Mouse (Mus musculus) liver, embryonic 14.5 days (tissue): Measurements from ENCODE around the gene Swsap1. TPM values are rescaled to one million over a fixed set of nuclear protein-coding genes. Genes with fewer than 3 reads are reported as not detected.

Experiments
- ATAC-seq: fragments of 200-750 bp; cut with Nextera tagmentation; 2 replicates; pipeline ENCODE4 v1.8.0; 2017; ENCODE audit warnings: moderate number of reproducible peaks, mild to moderate bottlenecking, moderate library complexity; ENCODE audit not compliant: insufficient read depth
- DNase-seq, 3 experiments: peaks; one replicate each; pipeline ENCODE4 v3.0.0-alpha.2; 2012 to 2013; ENCODE audit warnings: low read depth in 3 of 3, low spot score in 3 of 3
- H3K27ac ChIP-seq: fragments of 300-500 bp; sonication (generic); 2 replicates; pipeline ENCODE4 v1.5.1; 2014; ENCODE audit warnings: moderate library complexity, mild to moderate bottlenecking, control low read depth, inconsistent platforms
- H3K27me3 ChIP-seq: fragments of 300-500 bp; sonication (generic); 2 replicates; pipeline ENCODE4 v1.6.1; 2014; ENCODE audit warnings: mild to moderate bottlenecking, low read length, moderate library complexity; ENCODE audit not compliant: control insufficient read depth, insufficient read depth
- H3K36me3 ChIP-seq: fragments of 300-500 bp; sonication (generic); replicated peaks from 2 replicates; pipeline ENCODE4 v1.6.1; 2014; ENCODE audit warnings: low read depth; ENCODE audit not compliant: control insufficient read depth, insufficient read depth
- H3K4me1 ChIP-seq, 2 experiments: fragments of 200-500 bp in 1 of 2; fragments of 300-500 bp in 1 of 2; sonication (generic) in 1 of 2; replicated peaks; 2 replicates each; pipeline ENCODE4 v1.6.1; 2012 to 2014; ENCODE audit warnings: antibody characterized with exemption in 1 of 2, inconsistent platforms in 1 of 2, low read length in 1 of 2; ENCODE audit not compliant: control insufficient read depth in 2 of 2, insufficient read depth in 2 of 2
- H3K4me2 ChIP-seq: fragments of 300-500 bp; sonication (generic); 2 replicates; pipeline ENCODE4 v1.6.1; 2014; ENCODE audit warnings: low read depth, mild to moderate bottlenecking, control low read depth, moderate library complexity
- H3K4me3 ChIP-seq, 2 experiments: fragments of 200-500 bp in 1 of 2; fragments of 300-500 bp in 1 of 2; sonication (generic) in 1 of 2; 2 replicates each; pipeline ENCODE4 v1.5.1; 2012 to 2014; ENCODE audit warnings: low read depth in 2 of 2, low read length in 2 of 2, mild to moderate bottlenecking in 2 of 2, control low read depth in 1 of 2, inconsistent platforms in 1 of 2, moderate library complexity in 1 of 2; ENCODE audit not compliant: insufficient read depth in 1 of 2
- H3K9ac ChIP-seq: fragments of 300-500 bp; sonication (generic); replicated peaks from 2 replicates; pipeline ENCODE4 v1.6.1; 2014; ENCODE audit warnings: mild to moderate bottlenecking, control low read depth, moderate library complexity
- H3K9me3 ChIP-seq: fragments of 300-500 bp; sonication (generic); 2 replicates; pipeline ENCODE4 v1.6.1; 2016; ENCODE audit warnings: low read length, mixed read lengths; ENCODE audit not compliant: control insufficient read depth
- CTCF ChIP-seq: IDR thresholded peaks from 2 replicates; pipeline ENCODE4 v1.5.1; 2016; ENCODE audit warnings: antibody characterized with exemption, low read depth, control low read depth
- EP300 ChIP-seq: IDR thresholded peaks from 2 replicates; pipeline ENCODE4 v1.6.1; 2016; ENCODE audit warnings: antibody characterized with exemption, low read depth
- WGBS: fragments of 180-500 bp; shearing (Covaris S2); extraction: QIAGEN DNeasy Blood & Tissue Kit; methylation state at CpG from one replicate; pipeline ENCODE4 v1.1.7; 2014; ENCODE audit not compliant: insufficient replicate concordance; 5-methylcytosine and 5-hydroxymethylcytosine counted together
- polyA plus RNA-seq, 2 experiments: library from polyadenylated mRNA; depleted of rRNA in 1 of 2; stranded (reverse) in 1 of 2; unstranded in 1 of 2; fragments of >200 nt; fragmentation: Nextera tagmentation in 1 of 2; extraction: Ambion mirVana in 1 of 2; gene quantifications; 2 replicates each; pipeline versions ENCODE4 v1.2.1 to v1.2.3; 2012 to 2014

Gene Swsap1
- polyA plus RNA-seq, 2 experiments: 1.4 to 3.5 TPM

GRCm38 (mm10) chr9:22002194-22003162 lies 46.9 kb downstream of the Swsap1 start, which contains the start of the genes Ccdc151 and Prkcsh:
Ccdc151 (minus strand) TSS chr9:22002634.
Prkcsh (plus strand) TSS chr9:22002806.
- no peaks in the 10 kb centered on the region; the same call in 1 of the 2 replicates for H3K27me3 ChIP-seq
- ATAC-seq: peak; percentile 99
- peak within 1 kb of the TSS; percentile 88 to 95 for H3K4me3 ChIP-seq
- H3K9ac ChIP-seq: peak within 1 kb of the TSS; percentile 75
- peak within 1 kb of the TSS; percentile 93 for H3K4me2 ChIP-seq
- 8% methylated on average over 57 of the region's 57 CpGs for WGBS
- H3K27ac ChIP-seq: peak within 1 kb of the TSS; percentile 69
- peak; percentile 99 for DNase-seq
- TF ChIP-seq EP300 (no peak), CTCF (no peak; the same call in 1 of the 2 replicates)
- peaks cover 15% of the 10 kb centered on the region for H3K36me3 ChIP-seq
- peaks cover 9 to 10% of the 10 kb centered on the region in 2 experiments for H3K4me1 ChIP-seq
- H3K9me3 ChIP-seq: no peaks in the 10 kb centered on the region

DNA sequence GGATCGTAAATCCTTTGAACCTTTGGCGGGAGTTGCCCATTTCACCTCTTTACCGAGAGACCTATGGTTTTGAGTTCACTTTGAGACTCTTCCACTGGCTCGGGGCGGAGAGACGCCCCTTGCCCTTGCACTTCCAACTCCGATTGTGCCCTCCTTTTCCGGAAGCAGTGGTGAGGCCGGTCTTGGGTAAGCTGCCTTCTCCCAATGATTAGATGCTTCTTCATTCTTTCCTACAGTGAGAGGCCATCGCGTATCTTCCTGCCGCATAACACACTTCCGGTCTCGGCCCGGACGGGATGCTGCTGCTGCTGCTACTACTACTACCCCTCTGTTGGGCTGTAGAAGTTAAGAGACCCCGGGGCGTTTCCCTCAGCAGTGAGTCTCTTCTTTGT lies 47.6 kb downstream of the Swsap1 start:
- H3K27me3 ChIP-seq: no peaks in the 10 kb centered on the region; the same call in 1 of the 2 replicates
- H3K4me1 ChIP-seq: peaks cover 9 to 10% of the 10 kb centered on the region in 2 experiments
- H3K4me2 ChIP-seq: peak overlapping the region; percentile 93
- DNase-seq (peak; percentile 20 to 46 (median 41)), ATAC-seq (peak; percentile 29; the same call in 1 of the 2 replicates)
- H3K9ac ChIP-seq: peak overlapping the region; percentile 75
- peak overlapping the region; percentile 69 for H3K27ac ChIP-seq
- WGBS: under 1% methylated on average over 18 of the region's 18 CpGs
- H3K9me3 ChIP-seq: no peaks in the 10 kb centered on the region
- TF ChIP-seq CTCF: no peak
- TF ChIP-seq EP300: no peak
- H3K4me3 ChIP-seq: peak overlapping the region; percentile 88 to 95
- H3K36me3 ChIP-seq: peaks cover 16% of the 10 kb centered on the region

GRCm38 (mm10) chr9:22004546-22004945 lies 49.0 kb downstream of the Swsap1 start:
- Histone ChIP-seq H3K4me1 (peaks cover 9 to 10% of the 10 kb centered on the region in 2 experiments), H3K9me3 (no peaks in the 10 kb centered on the region), H3K4me3 (no peak overlapping the region), H3K4me2 (no peak overlapping the region), H3K27ac (no peak overlapping the region), H3K27me3 (no peaks in the 10 kb centered on the region; the same call in 1 of the 2 replicates), H3K9ac (no peak overlapping the region), H3K36me3 (peaks cover 26% of the 10 kb centered on the region)
- ATAC-seq: no peak
- WGBS: 82% methylated on average over 12 of the region's 12 CpGs
- DNase-seq: no peak
- no peak for TF ChIP-seq CTCF
- TF ChIP-seq EP300: no peak

Other genes starting within 250 kb of the Swsap1 start
- 12.6 and 12.7 TPM in 2 replicates for gene Ldlr, start 232.3 kb upstream of the Swsap1 start, polyA plus RNA-seq (2012; rRNA removed)
- 5.9 and 7.6 TPM in 2 replicates for gene Ldlr, start 232.3 kb upstream of the Swsap1 start, polyA plus RNA-seq (2014; fragmentation: Nextera tagmentation; extraction: Ambion mirVana)
- 37.4 and 52.4 TPM in 2 replicates for gene Spc24, start 195.5 kb upstream of the Swsap1 start, polyA plus RNA-seq (2012; rRNA removed)
- 89.5 and 92.2 TPM in 2 replicates for gene Spc24, start 195.5 kb upstream of the Swsap1 start, polyA plus RNA-seq (2014; fragmentation: Nextera tagmentation; extraction: Ambion mirVana)
- 3.9 and 4.2 TPM in 2 replicates for gene Kank2, start 157.0 kb upstream of the Swsap1 start, polyA plus RNA-seq (2012; rRNA removed)
- 1.2 and 1.4 TPM in 2 replicates for gene Kank2, start 157.0 kb upstream of the Swsap1 start, polyA plus RNA-seq (2014; fragmentation: Nextera tagmentation; extraction: Ambion mirVana)
- 20.4 and 26.8 TPM in 2 replicates for gene Angptl8, start 120.2 kb upstream of the Swsap1 start, polyA plus RNA-seq (2012; rRNA removed)
- gene Angptl8, start 120.2 kb upstream of the Swsap1 start, polyA plus RNA-seq (2014; fragmentation: Nextera tagmentation; extraction: Ambion mirVana): 19.6 and 20.3 TPM in 2 replicates
- gene Dock6, start 103.1 kb upstream of the Swsap1 start, polyA plus RNA-seq (2012; rRNA removed): 6.7 and 9.0 TPM in 2 replicates
- 2.1 and 3.4 TPM in 2 replicates for gene Dock6, start 103.1 kb upstream of the Swsap1 start, polyA plus RNA-seq (2014; fragmentation: Nextera tagmentation; extraction: Ambion mirVana)
- gene Rab3d, start 37.6 kb upstream of the Swsap1 start, polyA plus RNA-seq (2012; rRNA removed): 6.7 and 10.3 TPM in 2 replicates
- gene Rab3d, start 37.6 kb upstream of the Swsap1 start, polyA plus RNA-seq (2014; fragmentation: Nextera tagmentation; extraction: Ambion mirVana): 6.4 and 6.5 TPM in 2 replicates
- gene Ccdc159, start 28.3 kb upstream of the Swsap1 start, polyA plus RNA-seq (2012; rRNA removed): 1.2 and 1.4 TPM in 2 replicates
- 0.52 and 0.58 TPM in 2 replicates for gene Ccdc159, start 28.3 kb upstream of the Swsap1 start, polyA plus RNA-seq (2014; fragmentation: Nextera tagmentation; extraction: Ambion mirVana)
- 37.5 and 61.5 TPM in 2 replicates for gene Tmem205, start 28.2 kb upstream of the Swsap1 start, polyA plus RNA-seq (2012; rRNA removed)
- 106 and 110 TPM in 2 replicates for gene Tmem205, start 28.2 kb upstream of the Swsap1 start, polyA plus RNA-seq (2014; fragmentation: Nextera tagmentation; extraction: Ambion mirVana)
- 2.6 and 3.9 TPM in 2 replicates for gene Plppr2, start 18.7 kb upstream of the Swsap1 start, polyA plus RNA-seq (2012; rRNA removed)
- 0.99 and 1.3 TPM in 2 replicates for gene Plppr2, start 18.7 kb upstream of the Swsap1 start, polyA plus RNA-seq (2014; fragmentation: Nextera tagmentation; extraction: Ambion mirVana)
- gene Epor, start 7.8 kb downstream of the Swsap1 start, polyA plus RNA-seq (2012; rRNA removed): 146 and 180 TPM in 2 replicates
- 82.6 and 96.5 TPM in 2 replicates for gene Epor, start 7.8 kb downstream of the Swsap1 start, polyA plus RNA-seq (2014; fragmentation: Nextera tagmentation; extraction: Ambion mirVana)
- 0.19 and 0.24 TPM in 2 replicates for gene Rgl3, start 33.7 kb downstream of the Swsap1 start, polyA plus RNA-seq (2012; rRNA removed)
- gene Rgl3, start 33.7 kb downstream of the Swsap1 start, polyA plus RNA-seq (2014; fragmentation: Nextera tagmentation; extraction: Ambion mirVana): 0.27 TPM in 1 of 2 replicates, not detected in the other
- gene Ccdc151, start 46.9 kb downstream of the Swsap1 start, polyA plus RNA-seq (2012; rRNA removed): 0.02 and 0.06 TPM in 2 replicates
- gene Ccdc151, start 46.9 kb downstream of the Swsap1 start, polyA plus RNA-seq (2014; fragmentation: Nextera tagmentation; extraction: Ambion mirVana): not detected in 2 replicates
- gene Prkcsh, start 47.1 kb downstream of the Swsap1 start, polyA plus RNA-seq (2012; rRNA removed): 31.5 and 45.1 TPM in 2 replicates
- 29.2 and 31.2 TPM in 2 replicates for gene Prkcsh, start 47.1 kb downstream of the Swsap1 start, polyA plus RNA-seq (2014; fragmentation: Nextera tagmentation; extraction: Ambion mirVana)
- 0.01 and 0.22 TPM in 2 replicates for gene Elavl3, start 96.3 kb downstream of the Swsap1 start, polyA plus RNA-seq (2012; rRNA removed)
- gene Elavl3, start 96.3 kb downstream of the Swsap1 start, polyA plus RNA-seq (2014; fragmentation: Nextera tagmentation; extraction: Ambion mirVana): not detected in 2 replicates
- not detected in 2 replicates for gene Gm49318, start 115.5 kb downstream of the Swsap1 start, polyA plus RNA-seq (2012; rRNA removed)
- gene Gm49318, start 115.5 kb downstream of the Swsap1 start, polyA plus RNA-seq (2014; fragmentation: Nextera tagmentation; extraction: Ambion mirVana): not detected in 2 replicates
- 6.6 and 8.0 TPM in 2 replicates for gene Zfp653, start 115.6 kb downstream of the Swsap1 start, polyA plus RNA-seq (2012; rRNA removed)
- gene Zfp653, start 115.6 kb downstream of the Swsap1 start, polyA plus RNA-seq (2014; fragmentation: Nextera tagmentation; extraction: Ambion mirVana): 2.4 and 3.1 TPM in 2 replicates
- gene Ecsit, start 129.7 kb downstream of the Swsap1 start, polyA plus RNA-seq (2012; rRNA removed): 14.6 and 14.7 TPM in 2 replicates
- 16.8 and 19.9 TPM in 2 replicates for gene Ecsit, start 129.7 kb downstream of the Swsap1 start, polyA plus RNA-seq (2014; fragmentation: Nextera tagmentation; extraction: Ambion mirVana)
- 0.17 and 0.91 TPM in 2 replicates for gene Cnn1, start 143.5 kb downstream of the Swsap1 start, polyA plus RNA-seq (2012; rRNA removed)
- gene Cnn1, start 143.5 kb downstream of the Swsap1 start, polyA plus RNA-seq (2014; fragmentation: Nextera tagmentation; extraction: Ambion mirVana): 0.09 and 0.44 TPM in 2 replicates
- 59.5 and 72.5 TPM in 2 replicates for gene Elof1, start 161.4 kb downstream of the Swsap1 start, polyA plus RNA-seq (2012; rRNA removed)
- 98.2 and 102 TPM in 2 replicates for gene Elof1, start 161.4 kb downstream of the Swsap1 start, polyA plus RNA-seq (2014; fragmentation: Nextera tagmentation; extraction: Ambion mirVana)
- gene Acp5, start 180.0 kb downstream of the Swsap1 start, polyA plus RNA-seq (2012; rRNA removed): 181 and 203 TPM in 2 replicates
- gene Acp5, start 180.0 kb downstream of the Swsap1 start, polyA plus RNA-seq (2014; fragmentation: Nextera tagmentation; extraction: Ambion mirVana): 195 and 196 TPM in 2 replicates
- 17.5 and 26.4 TPM in 2 replicates for gene Pigyl, start 201.1 kb downstream of the Swsap1 start, polyA plus RNA-seq (2012; rRNA removed)
- gene Pigyl, start 201.1 kb downstream of the Swsap1 start, polyA plus RNA-seq (2014; fragmentation: Nextera tagmentation; extraction: Ambion mirVana): 41.5 and 42.1 TPM in 2 replicates
- gene Zfp872, start 232.3 kb downstream of the Swsap1 start, polyA plus RNA-seq (2012; rRNA removed): not detected in 2 replicates
- not detected in 2 replicates for gene Zfp872, start 232.3 kb downstream of the Swsap1 start, polyA plus RNA-seq (2014; fragmentation: Nextera tagmentation; extraction: Ambion mirVana)